Mouse (Mus musculus) MEL (cell line): ENCODE data around the gene Slc26a10. TPM values are rescaled to one million over a fixed set of nuclear protein-coding genes. Genes with fewer than 3 reads are reported as not detected.

Source experiments
- DNase-seq: peaks from one replicate; pipeline ENCODE4 v3.0.0; 2011; ENCODE audit warnings: low read depth, low spot score
- H3K27ac ChIP-seq: 2 replicates; pipeline ENCODE4 v1.5.1; 2012; ENCODE audit warnings: low read depth, mild to moderate bottlenecking, control low read depth, low read length, moderate library complexity; ENCODE audit not compliant: control insufficient read depth
- H3K27me3 ChIP-seq, 2 experiments: fragments of 150-350 bp in 1 of 2; sonication (generic) in 1 of 2; 2 replicates each; pipeline ENCODE4 v1.6.1; 2012; ENCODE audit warnings: low read length in 2 of 2, mild to moderate bottlenecking in 2 of 2, improper control_type of control experiment in 1 of 2, moderate library complexity in 1 of 2; ENCODE audit not compliant: insufficient read depth in 2 of 2, control insufficient read depth in 1 of 2
- H3K36me3 ChIP-seq, 2 experiments: 2 replicates each; pipeline ENCODE4 v1.6.1; 2012 to 2014; ENCODE audit warnings: low read length in 2 of 2, improper control_type of control experiment in 1 of 2, inconsistent platforms in 1 of 2, mild to moderate bottlenecking in 1 of 2; ENCODE audit not compliant: insufficient read depth in 2 of 2, control insufficient read depth in 1 of 2
- H3K4me1 ChIP-seq, 2 experiments: fragments of 150-350 bp in 1 of 2; sonication (generic) in 1 of 2; 2 replicates each; pipeline ENCODE4 v1.6.1; 2012; ENCODE audit warnings: low read length in 2 of 2, improper control_type of control experiment in 1 of 2, mild to moderate bottlenecking in 1 of 2; ENCODE audit not compliant: insufficient read depth in 2 of 2, control insufficient read depth in 1 of 2
- H3K4me3 ChIP-seq, 2 experiments: fragments of 150-350 bp in 1 of 2; sonication (generic) in 1 of 2; 2 replicates each; pipeline ENCODE4 v1.5.1; 2012; ENCODE audit warnings: low read depth in 2 of 2, low read length in 2 of 2, mild to moderate bottlenecking in 2 of 2, moderate library complexity in 2 of 2, control low read depth in 1 of 2, improper control_type of control experiment in 1 of 2; ENCODE audit not compliant: control insufficient read depth in 1 of 2, insufficient read depth in 1 of 2
- H3K79me2 ChIP-seq: 2 replicates; pipeline ENCODE4 v1.6.1; 2012; ENCODE audit warnings: mild to moderate bottlenecking, low read length, moderate library complexity; ENCODE audit not compliant: control insufficient read depth, poor library complexity, insufficient read depth
- H3K9ac ChIP-seq: 2 replicates; pipeline ENCODE4 v1.6.1; 2012; ENCODE audit warnings: low read depth, mild to moderate bottlenecking, control low read depth, low read length, moderate library complexity; ENCODE audit not compliant: control insufficient read depth, poor library complexity, severe bottlenecking
- H3K9me3 ChIP-seq: fragments of 150-350 bp; sonication (generic); replicated peaks from 2 replicates; pipeline ENCODE4 v1.6.1; 2012; ENCODE audit warnings: mild to moderate bottlenecking, low read length, improper control_type of control experiment, moderate library complexity; ENCODE audit not compliant: insufficient read depth
- BHLHE40 ChIP-seq: IDR thresholded peaks from 2 replicates; pipeline ENCODE4 v1.6.1; 2012; ENCODE audit warnings: low read depth, mild to moderate bottlenecking, inconsistent platforms, low read length, improper control_type of control experiment, borderline replicate concordance
- CHD1 ChIP-seq: IDR thresholded peaks from 2 replicates; pipeline ENCODE4 v1.6.1; 2012; ENCODE audit warnings: low read depth, mild to moderate bottlenecking, inconsistent platforms, low read length, improper control_type of control experiment
- CHD2 ChIP-seq: IDR thresholded peaks from 2 replicates; pipeline ENCODE4 v1.6.1; 2011; ENCODE audit warnings: low read length, improper control_type of control experiment
- CTCF ChIP-seq, 3 experiments: IDR thresholded peaks in 2 of 3; conservative IDR thresholded peaks in 1 of 3; 2 replicates each; pipeline ENCODE4 v1.5.1; 2011 to 2012; ENCODE audit warnings: low read length in 3 of 3, low read depth in 2 of 3, mild to moderate bottlenecking in 2 of 3, improper control_type of control experiment in 1 of 3, inconsistent platforms in 1 of 3, mixed read lengths in 1 of 3, moderate library complexity in 1 of 3; ENCODE audit not compliant: control insufficient read depth in 1 of 3, insufficient read depth in 1 of 3, poor library complexity in 1 of 3, severe bottlenecking in 1 of 3
- EP300 ChIP-seq, 2 experiments: IDR thresholded peaks; 2 replicates each; pipeline ENCODE4 v1.6.1; 2011; ENCODE audit warnings: improper control_type of control experiment in 2 of 2, low read length in 2 of 2, low read depth in 1 of 2, mild to moderate bottlenecking in 1 of 2
- GABPA ChIP-seq: IDR thresholded peaks from 2 replicates; pipeline ENCODE4 v1.6.1; 2012; ENCODE audit warnings: low read depth, mild to moderate bottlenecking, inconsistent platforms, low read length, improper control_type of control experiment, moderate library complexity
- GATA1 ChIP-seq: IDR thresholded peaks from 2 replicates; pipeline ENCODE4 v1.6.1; 2011; ENCODE audit warnings: low read depth, low read length, improper control_type of control experiment
- HCFC1 ChIP-seq: IDR thresholded peaks from 2 replicates; pipeline ENCODE4 v1.6.1; 2012; ENCODE audit warnings: low read depth, mild to moderate bottlenecking, inconsistent platforms, low read length, improper control_type of control experiment, moderate library complexity
- JUND ChIP-seq: IDR thresholded peaks from 2 replicates; pipeline ENCODE4 v1.6.1; 2011; ENCODE audit warnings: low read depth, mild to moderate bottlenecking, improper control_type of control experiment, low read length
- KAT2A ChIP-seq: conservative IDR thresholded peaks from 2 replicates; pipeline ENCODE4 v1.6.1; 2012; ENCODE audit warnings: low read depth, low read length, improper control_type of control experiment, inconsistent platforms
- MAFK ChIP-seq: IDR thresholded peaks from 2 replicates; pipeline ENCODE4 v1.6.1; 2011; ENCODE audit warnings: low read depth, mild to moderate bottlenecking, low read length, improper control_type of control experiment, borderline replicate concordance
- MAX ChIP-seq: IDR thresholded peaks from 2 replicates; pipeline ENCODE4 v1.6.1; 2011; ENCODE audit warnings: low read length, improper control_type of control experiment
- MAZ ChIP-seq: IDR thresholded peaks from 2 replicates; pipeline ENCODE4 v1.6.1; 2012; ENCODE audit warnings: low read depth, mild to moderate bottlenecking, inconsistent platforms, low read length, improper control_type of control experiment
- MYC ChIP-seq: IDR thresholded peaks from 2 replicates; pipeline ENCODE4 v1.6.1; 2011; ENCODE audit warnings: low read depth, mild to moderate bottlenecking, low read length, improper control_type of control experiment, moderate library complexity
- NELFE ChIP-seq: IDR thresholded peaks from 2 replicates; pipeline ENCODE4 v1.6.1; 2011; ENCODE audit warnings: low read depth, low read length, improper control_type of control experiment
- NRF1 ChIP-seq: IDR thresholded peaks from 2 replicates; pipeline ENCODE4 v1.6.1; 2014; ENCODE audit warnings: low read depth, mild to moderate bottlenecking, inconsistent platforms, low read length, improper control_type of control experiment, moderate library complexity; ENCODE audit not compliant: poor library complexity, insufficient read depth, severe bottlenecking
- POLR2AphosphoS2 ChIP-seq: IDR thresholded peaks from 2 replicates; pipeline ENCODE4 v1.6.1; 2011; ENCODE audit warnings: low read length, improper control_type of control experiment
- POLR2AphosphoS5 ChIP-seq: IDR thresholded peaks from 2 replicates; pipeline ENCODE4 v1.6.1; 2012; ENCODE audit warnings: low read depth, borderline replicate concordance, mild to moderate bottlenecking, inconsistent platforms, low read length, moderate library complexity, mixed read lengths
- RAD21 ChIP-seq: IDR thresholded peaks from 2 replicates; pipeline ENCODE4 v1.6.1; 2011; ENCODE audit warnings: mild to moderate bottlenecking, low read depth, low read length, improper control_type of control experiment
- SIN3A ChIP-seq: IDR thresholded peaks from 2 replicates; pipeline ENCODE4 v1.6.1; 2012; ENCODE audit warnings: low read length, improper control_type of control experiment, inconsistent platforms
- TBP ChIP-seq: IDR thresholded peaks from 2 replicates; pipeline ENCODE4 v1.8.0; 2011; ENCODE audit warnings: low read depth, low read length, improper control_type of control experiment
- TCF12 ChIP-seq: IDR thresholded peaks from 2 replicates; pipeline ENCODE4 v1.6.1; 2014; ENCODE audit warnings: low read depth, mild to moderate bottlenecking, inconsistent platforms, low read length, improper control_type of control experiment, moderate library complexity
- UBTF ChIP-seq: IDR thresholded peaks from 2 replicates; pipeline ENCODE4 v1.6.1; 2012; ENCODE audit warnings: low read depth, mild to moderate bottlenecking, inconsistent platforms, low read length, improper control_type of control experiment, moderate library complexity, borderline replicate concordance; ENCODE audit not compliant: insufficient read depth
- USF1 ChIP-seq: IDR thresholded peaks from 2 replicates; pipeline ENCODE4 v1.6.1; 2014; ENCODE audit warnings: low read depth, mild to moderate bottlenecking, inconsistent platforms, low read length, improper control_type of control experiment, moderate library complexity
- USF2 ChIP-seq, 2 experiments: IDR thresholded peaks; 2 replicates each; pipeline ENCODE4 v1.6.1; 2011 to 2012; ENCODE audit warnings: improper control_type of control experiment in 2 of 2, low read length in 2 of 2, borderline replicate concordance in 1 of 2, inconsistent platforms in 1 of 2, low read depth in 1 of 2, mild to moderate bottlenecking in 1 of 2; ENCODE audit not compliant: insufficient read depth in 1 of 2
- ZMIZ1 ChIP-seq: IDR thresholded peaks from 2 replicates; pipeline ENCODE4 v1.6.1; 2012; ENCODE audit warnings: low read depth, mild to moderate bottlenecking, inconsistent platforms, low read length, improper control_type of control experiment, moderate library complexity
- ZNF384 ChIP-seq: IDR thresholded peaks from 2 replicates; pipeline ENCODE4 v1.6.1; 2012; ENCODE audit warnings: low read depth, mild to moderate bottlenecking, inconsistent platforms, low read length, improper control_type of control experiment
- polyA plus RNA-seq, 2 experiments: library from polyadenylated mRNA; stranded (reverse) in 1 of 2; unstranded in 1 of 2; fragments of >175 nt in 1 of 2; fragments of >200 nt in 1 of 2; gene quantifications; 2 replicates each; pipeline versions ENCODE4 v1.2.1 to v1.2.4; 2012; ENCODE audit warnings: low replicate concordance in 2 of 2, low read depth in 1 of 2; ENCODE audit not compliant: insufficient read length in 2 of 2, insufficient read depth in 1 of 2, missing spikeins in 1 of 2
- total RNA-seq: library from RNA; depleted of rRNA; stranded (reverse); fragments of 300-350 nt; gene quantifications from 2 replicates; pipeline ENCODE4 v1.2.3, GENCODE M21; 2012

Gene Slc26a10
- total and polyA plus RNA-seq, 3 experiments = 1.1 to 1.3 TPM; not detected in 1

GRCm38 (mm10) chr10:127189651-127190381 lies 9.4 kb upstream of the Slc26a10 start, which contains the start of gene Arhgef25:
Gene Arhgef25 (minus strand): TSS chr10:127190083.
- TF ChIP-seq POLR2AphosphoS2 = peak; percentile 30; the same call in 1 of the 2 replicates
- peak; percentile 20 for TF ChIP-seq SIN3A
- TF ChIP-seq MYC = peak; percentile 21; the same call in 1 of the 2 replicates
- TF ChIP-seq RAD21 = no peak
- no peak for TF ChIP-seq POLR2AphosphoS5
- peak; percentile 21; the same call in 1 of the 2 replicates for TF ChIP-seq CHD2
- TF ChIP-seq NRF1 = peak; percentile 72
- no peak for TF ChIP-seq USF2 (IDR thresholded peaks at IDR 0.05; ENCODE audit: borderline replicate concordance in 1 of 2, insufficient read depth in 1 of 2, low read depth in 1 of 2, low read length in 2 of 2)
- no peak for TF ChIP-seq CTCF (IDR thresholded peaks at IDR 0.05 in 2 of 3, conservative IDR thresholded peaks at IDR 0.05 in 1 of 3; ENCODE audit: control insufficient read depth in 1 of 3, insufficient read depth in 1 of 3, low read depth in 2 of 3, low read length in 3 of 3, poor library complexity in 1 of 3, severe bottlenecking in 1 of 3)
- peak; percentile 31; the same call in 1 of the 2 replicates for TF ChIP-seq ZMIZ1
- TF ChIP-seq MAX = 0 out of 2 replicates have a peak, but pooled peaks have one; percentile 9
- 0 out of 2 replicates have a peak, but pooled peaks have one; percentile 11 for TF ChIP-seq CHD1
- peak in 1 of 2 experiments; percentile 21; a peak in 1 of 4 replicates for TF ChIP-seq EP300 (IDR thresholded peaks at IDR 0.05; ENCODE audit: low read depth in 1 of 2, low read length in 2 of 2)
- peak; percentile 6; the same call in 1 of the 2 replicates for TF ChIP-seq HCFC1
- peak; percentile 22; the same call in 1 of the 2 replicates for TF ChIP-seq TCF12
- peak; percentile 19; the same call in 1 of the 2 replicates for TF ChIP-seq MAZ
- TF ChIP-seq, all 39 proteins: peak for 12
- Histone ChIP-seq H3K27ac (peak within 1 kb of the TSS; percentile 96), H3K9me3 (no peaks in the 10 kb centered on the region), H3K4me1 (peaks cover 2 to 34% of the 10 kb centered on the region in 2 experiments; a peak in 3 of 4 replicates), H3K4me3 (peak within 1 kb of the TSS; percentile 82 to 96), H3K9ac (peak within 1 kb of the TSS; percentile 88), H3K79me2 (peaks cover 7% of the 10 kb centered on the region; the same call in 1 of the 2 replicates), H3K36me3 (peaks cover 0 to 30% of the 10 kb centered on the region in 2 experiments; a peak in 2 of 4 replicates), H3K27me3 (no peaks in the 10 kb centered on the region)
- DNase-seq = peak; percentile 82

GRCm38 (mm10) chr10:127189116-127189650 lies 8.7 kb upstream of the Slc26a10 start:
- Histone ChIP-seq H3K9me3 (no peaks in the 10 kb centered on the region), H3K4me3 (peak overlapping the region; percentile 82 to 96), H3K9ac (peak overlapping the region; percentile 88), H3K4me1 (peaks cover 2 to 32% of the 10 kb centered on the region in 2 experiments; a peak in 3 of 4 replicates), H3K27me3 (no peaks in the 10 kb centered on the region), H3K79me2 (peaks cover 7% of the 10 kb centered on the region; the same call in 1 of the 2 replicates), H3K36me3 (peaks cover 0 to 29% of the 10 kb centered on the region in 2 experiments; a peak in 2 of 4 replicates), H3K27ac (peak overlapping the region; percentile 96)
- peak; percentile 92 for DNase-seq
- TF ChIP-seq UBTF (no peak), MAX (peak; percentile 83), SIN3A (peak; percentile 51; the same call in 1 of the 2 replicates), GABPA (no peak), TBP (peak; percentile 48; the same call in 1 of the 2 replicates), MAFK (no peak), USF2 (IDR thresholded peaks at IDR 0.05; ENCODE audit: borderline replicate concordance in 1 of 2, insufficient read depth in 1 of 2, low read depth in 1 of 2, low read length in 2 of 2) (no peak), KAT2A (no peak), TCF12 (peak; percentile 37; the same call in 1 of the 2 replicates), MYC (0 out of 2 replicates have a peak, but pooled peaks have one; percentile 48), BHLHE40 (no peak), ZNF384 (no peak), USF1 (0 out of 2 replicates have a peak, but pooled peaks have one; percentile 3), NELFE (peak; percentile 61), GATA1 (no peak), JUND (no peak)
